In the genomic region with DNA sequence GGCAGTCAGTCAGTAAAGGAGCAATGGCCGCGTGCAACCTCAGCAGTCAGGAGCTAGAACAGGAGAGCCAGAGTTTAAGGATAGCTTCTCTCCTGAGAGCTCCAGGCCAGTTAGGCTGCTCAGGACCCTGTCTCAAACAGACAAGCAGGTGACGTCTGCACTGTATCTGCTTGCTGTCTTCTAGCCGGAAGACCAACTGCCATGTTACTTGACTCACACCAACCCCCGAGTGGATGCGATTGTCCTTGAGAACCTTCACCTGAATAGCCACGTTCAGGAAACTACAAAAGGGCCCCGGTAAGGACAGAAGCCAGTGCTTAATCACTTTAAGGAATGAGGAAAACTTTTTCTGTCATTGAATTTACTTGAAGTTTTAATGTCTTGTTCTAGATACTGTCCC, we compare ENCODE assay signal across 22 mouse cellular contexts. TPM values are rescaled to one million over a fixed set of nuclear protein-coding genes. Genes with fewer than 3 reads are reported as not detected.
"Had no signal": no experiment of that assay in that cellular context is flagged by ENCODE, and none has a peak within 500 bp of the region (broad histone marks: within the 10 kb centered on the region; RNA-seq: fewer than 3 reads in every experiment).

No protein-coding gene starts in this region.

- H3K27me3 ChIP-seq: lung, embryonic 15.5 days; midbrain, embryonic 12.5 days; neural tube, embryonic 13.5 days; neural tube, embryonic 15.5 days had no signal

- H3K4me1 ChIP-seq: lung, embryonic 15.5 days; midbrain, embryonic 10.5 days; midbrain, embryonic 12.5 days; neural tube, embryonic 13.5 days; neural tube, embryonic 15.5 days had no signal

- H3K9me3 ChIP-seq: lung, embryonic 15.5 days; midbrain, embryonic 10.5 days; midbrain, embryonic 12.5 days; neural tube, embryonic 13.5 days; neural tube, embryonic 15.5 days had no signal

- H3K4me3 ChIP-seq: lung, embryonic 15.5 days; midbrain, embryonic 10.5 days; midbrain, embryonic 12.5 days; myocyte; neural tube, embryonic 13.5 days; neural tube, embryonic 15.5 days had no signal

- DNase-seq: liver, postnatal 0 days; lung, adult 2 months; lung, postnatal 14 days; lung, postnatal 36 days; midbrain, embryonic 14.5 days; retina, postnatal 1 day; right cerebral cortex, adult 18-20 months; right cerebral cortex, postnatal 25 days; right cerebral cortex, postnatal 4 days; spleen, adult 18-20 months; thymus, adult 18-20 months; thymus, postnatal 14 days; thymus, postnatal 36 days had no signal

RNA-seq across cellular contexts. Expression of a gene that starts 8.4 kb away (rescaled TPM):
- total RNA-seq: megakaryocyte, adult 5-6 weeks; megakaryocyte-erythroid progenitor cell, adult 5-6 weeks had no signal
- polyA plus RNA-seq: lung, adult 2 months; small intestine, adult 2 months had no signal
